Mouse (Mus musculus): ENCODE measurements at regions not wholly inside any gene's neighbourhood (a gene's known extent, or its start where the extent isn't known, plus 50 kb on each side); places are given as distances from the start of the nearest gene placed in this dataset.
A peak's percentile ranks its signal among the peaks of the same experiment; 100 is the strongest.
"Not testable (repeated sequence)": the region's sequence is repeated elsewhere in the genome, so short reads cannot be mapped to it uniquely, and the experiment has no call there.

DNA sequence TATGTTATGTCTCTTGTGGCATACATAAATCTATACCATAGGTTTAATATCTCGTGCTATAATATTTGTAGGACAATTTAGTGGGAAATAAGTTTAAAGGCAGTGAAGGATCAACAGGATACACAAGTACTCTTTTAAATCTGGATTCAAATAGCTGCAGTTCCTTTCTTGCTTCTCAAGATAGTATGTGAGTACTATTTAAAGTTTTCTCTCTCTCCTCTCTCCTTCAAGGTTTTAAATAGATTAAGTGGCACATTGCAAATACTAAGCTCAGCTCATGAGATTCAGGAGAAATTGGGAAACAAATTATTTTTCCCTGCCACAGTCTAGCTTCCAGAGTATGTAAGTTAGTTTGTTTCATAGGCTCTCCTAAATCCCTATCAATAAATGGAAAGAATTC, 1103.9 kb downstream of the Ndufa4 start:
- Histone ChIP-seq H3K4me1 (no peaks in the 10 kb centered on the region), H3K27me3 (no peaks in the 10 kb centered on the region), H3K4me2 (replicated peaks) (no peak overlapping the region), H3K27ac (no peak overlapping the region), H3K9ac (no peak overlapping the region), H3K9me3 (no peaks in the 10 kb centered on the region), H3K4me3 (no peak overlapping the region), H3K36me3 (no peaks in the 10 kb centered on the region)
- 74% methylated on average over 1 of the region's 1 CpGs for WGBS
- ATAC-seq (ENCODE audit: low FRiP score, low read depth): no peak

DNA sequence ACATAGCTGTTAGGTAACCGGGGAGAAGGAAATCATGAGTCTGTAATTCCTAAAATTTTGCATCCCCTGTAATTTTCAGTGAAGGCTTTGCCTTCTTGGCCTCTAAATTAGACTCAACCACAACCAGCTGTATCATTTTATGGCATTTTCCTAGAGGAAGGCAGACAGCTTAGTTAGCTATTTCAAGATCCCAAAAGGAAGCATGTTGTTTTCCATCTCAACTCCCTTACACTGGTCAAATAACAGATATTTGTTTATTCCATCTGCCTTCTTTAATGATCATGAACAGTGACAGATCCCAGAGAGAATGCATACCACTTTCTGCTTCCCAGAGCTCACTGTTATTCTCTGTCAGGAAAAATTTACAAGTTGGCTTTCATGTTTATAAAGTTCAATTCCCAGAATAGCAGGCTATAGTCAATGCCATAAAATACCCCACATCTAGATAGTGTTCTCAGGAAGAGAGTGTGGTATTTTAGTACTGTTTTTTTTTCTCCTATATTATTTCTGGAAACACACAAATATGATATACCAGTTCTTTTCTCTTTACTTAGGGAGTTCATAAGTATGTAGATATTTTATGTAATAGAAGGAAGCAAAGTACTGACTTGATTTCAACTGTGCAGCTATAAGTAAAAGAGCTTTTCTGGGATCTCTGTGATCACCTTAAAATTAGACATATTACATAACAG, 1148.5 kb downstream of the Ndufa4 start:
- H3K4me1 ChIP-seq: no peaks in the 10 kb centered on the region
- 45% methylated on average over 1 of the region's 1 CpGs for WGBS

DNA sequence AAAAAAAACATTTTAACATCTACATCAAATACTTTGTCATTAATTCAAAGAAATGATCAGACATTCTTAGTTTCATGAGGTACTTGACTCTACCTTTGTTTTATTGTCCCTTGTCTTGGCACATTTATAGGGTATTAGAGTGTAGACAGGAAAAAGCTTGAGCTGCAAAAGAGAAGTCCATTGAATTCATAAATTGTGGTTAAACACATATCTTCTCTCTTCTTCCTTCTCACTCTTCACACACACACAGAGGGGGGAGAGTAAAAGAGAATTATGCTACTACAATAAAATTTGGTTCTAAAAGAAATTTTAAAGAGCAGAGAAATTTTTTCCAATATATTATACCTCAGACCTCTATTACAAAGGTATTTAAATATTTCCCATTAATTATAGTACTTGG, 1149.2 kb downstream of the Ndufa4 start:
- Histone ChIP-seq H3K27me3 (no peaks in the 10 kb centered on the region), H3K4me1 (no peaks in the 10 kb centered on the region), H3K27ac (no peak overlapping the region), H3K9ac (no peak overlapping the region), H3K9me3 (no peaks in the 10 kb centered on the region), H3K4me3 (no peak overlapping the region), H3K36me3 (no peaks in the 10 kb centered on the region), H3K4me2 (replicated peaks) (no peak overlapping the region)
- ATAC-seq (ENCODE audit: low FRiP score, low read depth): no peak

More for the DNA sequence above, 1148.5 kb downstream of the Ndufa4 start:
- no peak overlapping the region for H3K9ac ChIP-seq
- no peaks in the 10 kb centered on the region for H3K36me3 ChIP-seq
- H3K4me3 ChIP-seq: no peak overlapping the region
- no peaks in the 10 kb centered on the region for H3K9me3 ChIP-seq
- H3K27ac ChIP-seq: no peak overlapping the region
- peak; percentile 48 for ATAC-seq (ENCODE audit: low FRiP score, low read depth)
- no peaks in the 10 kb centered on the region for H3K27me3 ChIP-seq
- H3K4me2 ChIP-seq (replicated peaks): no peak overlapping the region

DNA sequence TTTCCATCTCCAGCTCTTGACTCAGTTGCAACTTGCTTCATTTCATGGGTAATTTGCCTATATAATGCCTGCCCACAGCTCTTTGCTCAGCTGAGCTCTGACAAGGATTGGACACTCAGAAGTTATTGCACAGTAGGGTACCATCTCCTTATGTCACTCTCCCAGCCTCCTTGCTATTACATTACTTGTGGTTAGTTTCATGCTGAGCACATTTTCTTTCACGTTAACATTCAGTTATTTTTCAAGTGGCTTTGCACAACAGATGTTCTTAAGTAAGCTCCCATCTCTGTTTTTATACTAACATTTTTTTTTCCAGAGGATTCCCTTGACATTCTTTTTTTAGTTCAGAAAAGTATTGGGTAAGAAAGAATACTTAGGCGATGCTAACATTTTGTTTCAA, 1163.2 kb downstream of the Ndufa4 start:
- no peak overlapping the region for H3K27ac ChIP-seq
- H3K36me3 ChIP-seq: no peaks in the 10 kb centered on the region
- H3K4me1 ChIP-seq: no peaks in the 10 kb centered on the region
- ATAC-seq (ENCODE audit: low FRiP score, low read depth): no peak
- no peak overlapping the region for H3K9ac ChIP-seq
- no peaks in the 10 kb centered on the region for H3K27me3 ChIP-seq
- no peaks in the 10 kb centered on the region for H3K9me3 ChIP-seq
- no peak overlapping the region for H3K4me3 ChIP-seq
- WGBS: 61% methylated on average over 2 of the region's 2 CpGs
- no peak overlapping the region for H3K4me2 ChIP-seq (replicated peaks)

DNA sequence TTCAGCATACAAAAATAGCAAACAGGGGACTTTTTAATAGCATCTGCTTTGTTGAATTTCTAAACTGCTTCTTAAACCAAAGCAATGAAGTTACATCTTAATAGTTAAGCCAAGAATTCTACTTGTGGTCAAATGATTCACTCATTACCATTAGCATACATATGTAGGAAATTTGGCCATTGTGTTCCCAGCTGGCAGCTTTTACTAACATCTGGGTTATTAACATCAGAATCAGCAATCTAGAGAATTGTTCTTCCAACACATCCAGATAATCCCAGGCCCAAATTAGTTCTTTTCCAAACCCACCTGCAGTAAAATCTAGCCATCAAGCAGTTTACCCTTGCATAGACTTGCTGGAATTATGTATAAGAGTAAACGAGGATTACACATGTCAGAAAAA, 1184.7 kb downstream of the Ndufa4 start:
- WGBS: 57% methylated on average over 1 of the region's 1 CpGs
- H3K27me3 ChIP-seq: no peaks in the 10 kb centered on the region
- no peak overlapping the region for H3K4me2 ChIP-seq (replicated peaks)
- no peak for ATAC-seq (ENCODE audit: low FRiP score, low read depth)
- no peak overlapping the region for H3K27ac ChIP-seq
- no peaks in the 10 kb centered on the region for H3K36me3 ChIP-seq
- H3K9ac ChIP-seq: no peak overlapping the region
- no peak overlapping the region for H3K4me3 ChIP-seq
- no peaks in the 10 kb centered on the region for H3K4me1 ChIP-seq
- H3K9me3 ChIP-seq: no peaks in the 10 kb centered on the region

DNA sequence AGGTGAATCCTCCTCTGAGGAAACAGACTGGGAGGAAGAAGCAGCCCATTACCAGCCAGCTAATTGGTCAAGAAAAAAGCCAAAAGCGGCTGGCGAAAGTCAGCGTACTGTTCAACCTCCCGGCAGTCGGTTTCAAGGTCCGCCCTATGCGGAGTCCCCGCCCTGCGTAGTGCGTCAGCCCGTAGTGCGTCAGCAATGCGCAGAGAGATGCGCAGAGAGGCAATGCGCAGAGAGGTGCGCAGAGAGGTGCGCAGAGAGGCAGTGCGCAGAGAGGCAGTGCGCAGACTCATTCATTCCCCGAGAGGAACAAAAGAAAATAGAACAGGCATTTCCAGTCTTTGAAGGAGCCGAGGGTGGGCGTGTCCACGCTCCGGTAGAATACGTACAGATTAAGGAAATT, 1216.8 kb downstream of the Ndufa4 start:
- H3K9me3 ChIP-seq; H3K27ac ChIP-seq; ATAC-seq (ENCODE audit: low FRiP score, low read depth); H3K4me1 ChIP-seq; H3K27me3 ChIP-seq; H3K4me2 ChIP-seq (replicated peaks); H3K4me3 ChIP-seq; H3K9ac ChIP-seq; H3K36me3 ChIP-seq: not testable (repeated sequence)
- 88% methylated on average over 16 of the region's 25 CpGs for WGBS

All from limb, embryonic 13.5 days (tissue).